Mouse (Mus musculus): ENCODE data around the gene Fam240b.

GRCm38 (mm10) chr13:64439471-64439870 is 58.1 kb downstream of the Fam240b start:
- TF ChIP-seq CTCF (IDR thresholded peaks at IDR 0.05; ENCODE audit: insufficient read depth, low read length) (no peak), POLR2A (IDR thresholded peaks at IDR 0.05; ENCODE audit: borderline replicate concordance, extremely low read depth, low read depth, low read length) (no peak)
